Mouse (Mus musculus) embryonic facial prominence, embryonic 15.5 days (tissue): Measurements from ENCODE around the gene Gm12394. TPM values are rescaled to one million over a fixed set of nuclear protein-coding genes. Genes with fewer than 3 reads are reported as not detected.
"Not testable (repeated sequence)": the region's sequence is repeated elsewhere in the genome, so short reads cannot be mapped to it uniquely, and the experiment has no call there.

ENCODE experiments used
- ATAC-seq: fragments of 200-750 bp; cut with Nextera tagmentation; 2 replicates; pipeline ENCODE4 v1.8.0; 2017; ENCODE audit warnings: low read depth, moderate TSS enrichment; ENCODE audit not compliant: insufficient number of reproducible peaks, low FRiP score, low TSS enrichment
- H3K27ac ChIP-seq: fragments of 300-500 bp; sonication (generic); replicated peaks from 2 replicates; pipeline ENCODE4 v1.5.1; 2015; ENCODE audit warnings: mild to moderate bottlenecking, inconsistent platforms
- H3K27me3 ChIP-seq: fragments of 300-500 bp; sonication (generic); 2 replicates; pipeline ENCODE4 v1.6.1; 2015; ENCODE audit warnings: inconsistent platforms
- H3K36me3 ChIP-seq: fragments of 300-500 bp; sonication (generic); 2 replicates; pipeline ENCODE4 v1.6.1; 2015; ENCODE audit warnings: mild to moderate bottlenecking, inconsistent platforms
- H3K4me1 ChIP-seq: fragments of 300-500 bp; sonication (generic); 2 replicates; pipeline ENCODE4 v1.6.1; 2015; ENCODE audit warnings: inconsistent platforms
- H3K4me2 ChIP-seq: fragments of 300-500 bp; sonication (generic); replicated peaks from 2 replicates; pipeline ENCODE4 v1.6.1; 2015; ENCODE audit warnings: mild to moderate bottlenecking, inconsistent platforms
- H3K4me3 ChIP-seq: fragments of 300-500 bp; sonication (generic); replicated peaks from 2 replicates; pipeline ENCODE4 v1.5.1; 2015; ENCODE audit warnings: mild to moderate bottlenecking, inconsistent platforms
- H3K9ac ChIP-seq: fragments of 300-500 bp; sonication (generic); 2 replicates; pipeline ENCODE4 v1.6.1; 2015; ENCODE audit warnings: inconsistent platforms
- H3K9me3 ChIP-seq: fragments of 300-500 bp; sonication (generic); replicated peaks from 2 replicates; pipeline ENCODE4 v1.6.1; 2016; ENCODE audit warnings: inconsistent platforms
- WGBS: fragments of 180-500 bp; shearing (Covaris S2); methylation state at CpG from one replicate; pipeline ENCODE4 v1.1.7; 2015; 5-methylcytosine and 5-hydroxymethylcytosine counted together
- polyA plus RNA-seq: library from polyadenylated mRNA; unstranded; fragments of >200 nt; fragmentation: Nextera tagmentation; extraction: Ambion mirVana; gene quantifications from 2 replicates; pipeline ENCODE4 v1.2.1, GENCODE M21; 2015

Gene Gm12394
- 0.08 and 0.11 TPM in 2 replicates for polyA plus RNA-seq

DNA sequence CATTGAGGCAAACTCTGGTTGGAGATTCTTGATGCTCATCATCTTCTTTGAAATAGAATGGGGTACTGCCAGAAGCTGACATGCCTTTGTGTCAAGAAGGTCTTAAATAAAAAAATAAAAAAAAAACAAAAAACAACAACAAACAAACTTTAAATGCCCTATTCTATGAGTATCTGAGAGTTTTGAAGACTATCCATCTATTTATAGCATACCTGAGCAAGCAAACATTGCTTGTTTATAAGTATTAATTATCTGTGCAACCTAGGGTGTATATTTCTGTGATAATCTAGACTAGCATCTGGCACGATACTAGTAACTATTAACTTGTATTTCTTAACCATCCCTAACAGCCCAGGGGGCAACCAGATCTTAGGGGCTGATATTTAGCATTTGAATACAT lies at the start of gene Gm12394:
TSS of gene Gm12394 (minus strand) at position 101 of the 400 bp plus-strand sequence.
- H3K27me3 ChIP-seq, H3K9ac ChIP-seq, H3K4me1 ChIP-seq, H3K36me3 ChIP-seq, ATAC-seq, H3K4me2 ChIP-seq, H3K27ac ChIP-seq, H3K9me3 ChIP-seq, H3K4me3 ChIP-seq: not testable (repeated sequence)
- WGBS = 64% methylated on average over 1 of the region's 1 CpGs

DNA sequence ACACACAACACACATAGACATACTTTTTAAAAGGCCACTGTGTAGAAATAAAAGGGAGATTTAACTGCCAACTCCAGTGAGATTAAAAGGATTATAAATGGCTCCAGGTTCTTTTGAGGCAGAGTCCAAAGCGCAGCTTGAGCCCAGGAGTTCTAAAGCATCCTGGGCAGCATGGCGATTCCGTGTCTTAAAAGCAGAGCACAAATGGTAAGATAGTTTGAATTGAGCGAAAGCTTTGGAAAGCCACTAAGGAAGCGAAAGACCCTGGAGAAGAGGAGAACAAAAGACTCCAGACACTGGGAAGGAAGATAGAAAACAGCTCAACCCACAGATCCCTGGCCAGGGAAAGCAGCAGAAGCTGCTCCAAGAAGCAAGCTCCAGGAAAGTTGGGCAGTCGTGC lies 48.4 kb upstream of the Gm12394 start:
- H3K9ac ChIP-seq = no peak overlapping the region
- H3K4me1 ChIP-seq = no peaks in the 10 kb centered on the region
- no peaks in the 10 kb centered on the region for H3K36me3 ChIP-seq
- no peaks in the 10 kb centered on the region for H3K27me3 ChIP-seq
- ATAC-seq = no peak
- 72% methylated on average over 6 of the region's 6 CpGs for WGBS
- H3K4me2 ChIP-seq = no peak overlapping the region
- no peak overlapping the region for H3K27ac ChIP-seq
- no peaks in the 10 kb centered on the region for H3K9me3 ChIP-seq
- H3K4me3 ChIP-seq = no peak overlapping the region

DNA sequence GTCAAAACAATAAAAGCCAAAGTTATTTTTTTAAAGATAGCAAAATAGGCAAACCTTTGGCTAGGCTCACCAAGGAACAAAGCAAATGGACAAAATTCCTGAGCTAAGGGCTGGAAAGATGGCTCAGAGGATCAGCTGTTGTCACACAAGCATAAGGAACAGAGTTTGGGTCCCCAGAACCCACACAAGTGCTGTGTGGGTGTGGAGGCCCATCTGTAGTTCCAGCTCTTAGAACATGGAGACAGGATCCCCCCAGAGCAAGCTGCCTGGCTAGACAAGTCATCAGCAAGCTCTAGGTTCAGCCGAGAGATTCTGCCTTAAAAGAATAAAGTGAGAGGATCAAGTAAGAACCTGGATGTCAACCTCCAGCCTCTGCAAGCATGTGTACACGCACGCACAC lies 48.0 kb upstream of the Gm12394 start:
- Histone ChIP-seq H3K36me3 (no peaks in the 10 kb centered on the region), H3K27ac (no peak overlapping the region), H3K4me3 (no peak overlapping the region), H3K4me2 (no peak overlapping the region), H3K4me1 (no peaks in the 10 kb centered on the region), H3K9me3 (no peaks in the 10 kb centered on the region), H3K27me3 (no peaks in the 10 kb centered on the region), H3K9ac (no peak overlapping the region)
- ATAC-seq = no peak
- 87% methylated on average over 3 of the region's 3 CpGs for WGBS

DNA sequence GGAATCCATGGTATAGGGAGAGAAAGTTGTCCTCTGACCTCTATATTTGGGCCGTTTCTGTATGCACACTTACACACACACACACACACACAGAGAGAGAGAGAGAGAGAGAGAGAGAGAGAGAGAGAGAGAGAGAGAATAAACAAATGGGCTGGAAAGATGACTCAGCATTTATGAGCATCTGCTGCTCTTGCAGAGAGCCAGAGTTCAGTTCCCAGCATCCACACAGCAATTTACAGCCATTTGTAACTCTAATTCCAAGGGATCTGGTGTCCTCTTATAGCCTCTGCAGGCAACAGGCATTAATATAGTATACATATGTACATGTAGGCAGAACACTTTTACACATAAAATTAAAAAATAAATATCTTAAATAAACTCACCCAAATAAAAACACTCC lies 47.4 kb upstream of the Gm12394 start:
- Histone ChIP-seq H3K4me1 (no peaks in the 10 kb centered on the region), H3K4me3 (no peak overlapping the region), H3K9me3 (no peaks in the 10 kb centered on the region), H3K9ac (no peak overlapping the region), H3K4me2 (no peak overlapping the region), H3K27me3 (no peaks in the 10 kb centered on the region), H3K27ac (no peak overlapping the region), H3K36me3 (no peaks in the 10 kb centered on the region)
- WGBS = 79% methylated on average over 1 of the region's 1 CpGs
- no peak for ATAC-seq

DNA sequence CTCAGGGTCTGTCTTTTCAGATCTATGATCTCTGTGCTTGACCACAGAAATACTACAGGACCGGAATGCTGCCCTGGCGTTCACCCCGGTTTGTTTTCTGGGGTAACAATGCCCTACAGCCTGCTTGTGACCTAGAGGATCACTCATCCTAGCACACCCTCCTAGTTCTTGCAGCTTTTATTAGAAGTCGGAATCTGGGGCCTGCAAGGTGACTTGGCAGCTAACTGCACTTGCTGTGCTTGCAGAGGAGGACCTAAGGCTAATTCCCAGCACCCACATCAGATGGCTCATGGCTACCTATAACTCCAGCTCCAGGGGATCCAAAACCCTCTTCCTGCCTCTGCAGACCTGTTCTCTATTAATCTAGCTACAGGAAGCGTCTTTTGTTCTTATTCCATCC lies 46.2 kb upstream of the Gm12394 start:
- Histone ChIP-seq H3K9me3 (no peaks in the 10 kb centered on the region), H3K27me3 (no peaks in the 10 kb centered on the region), H3K27ac (no peak overlapping the region), H3K4me3 (no peak overlapping the region), H3K4me2 (no peak overlapping the region), H3K36me3 (no peaks in the 10 kb centered on the region), H3K4me1 (no peaks in the 10 kb centered on the region), H3K9ac (no peak overlapping the region)
- ATAC-seq = no peak
- 85% methylated on average over 5 of the region's 5 CpGs for WGBS

DNA sequence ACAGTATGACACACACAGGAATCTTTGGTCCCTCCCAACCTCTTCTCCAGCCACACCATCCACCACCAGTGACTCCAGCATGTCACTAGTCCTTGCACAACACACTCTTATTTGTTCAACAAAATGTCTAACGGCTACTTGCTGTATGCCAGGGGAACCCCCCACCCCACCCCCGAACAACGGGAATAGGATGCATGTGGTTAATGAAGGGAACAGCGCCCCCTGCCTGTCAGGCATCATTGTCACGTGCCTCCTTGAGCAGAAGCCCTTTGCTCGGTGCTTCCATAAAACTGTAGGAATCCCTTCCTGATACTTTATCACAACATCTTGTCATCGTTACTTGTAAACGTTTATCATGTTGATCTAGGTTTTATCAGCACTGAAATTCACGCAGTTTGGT lies 45.6 kb upstream of the Gm12394 start:
- Histone ChIP-seq H3K36me3 (no peaks in the 10 kb centered on the region), H3K27me3 (no peaks in the 10 kb centered on the region), H3K4me3 (no peak overlapping the region), H3K4me2 (no peak overlapping the region), H3K9ac (no peak overlapping the region), H3K9me3 (no peaks in the 10 kb centered on the region), H3K4me1 (no peaks in the 10 kb centered on the region), H3K27ac (no peak overlapping the region)
- 52% methylated on average over 9 of the region's 9 CpGs for WGBS
- ATAC-seq = no peak

DNA sequence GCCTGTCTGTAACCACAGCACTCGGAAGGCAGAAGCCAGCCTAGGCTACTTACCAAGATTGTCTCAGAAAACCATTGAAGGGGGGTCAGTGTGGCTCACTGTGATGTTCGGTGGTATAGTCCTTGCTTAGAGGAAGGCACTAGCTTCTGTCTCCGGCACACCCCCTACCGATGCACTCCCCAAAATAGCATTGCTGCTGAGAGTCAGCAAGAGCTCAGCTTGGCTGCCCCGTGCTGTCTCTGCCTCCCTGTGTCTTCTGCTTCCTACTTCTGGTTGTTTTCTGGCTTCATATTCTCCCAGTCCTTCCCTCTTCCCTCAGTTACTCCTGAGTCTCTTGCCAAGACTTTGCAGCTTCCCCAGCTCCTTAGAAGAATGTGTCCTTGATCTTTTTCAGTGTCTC lies 44.3 kb upstream of the Gm12394 start:
- H3K36me3 ChIP-seq = no peaks in the 10 kb centered on the region
- WGBS = 54% methylated on average over 5 of the region's 5 CpGs
- H3K27me3 ChIP-seq = no peaks in the 10 kb centered on the region

DNA sequence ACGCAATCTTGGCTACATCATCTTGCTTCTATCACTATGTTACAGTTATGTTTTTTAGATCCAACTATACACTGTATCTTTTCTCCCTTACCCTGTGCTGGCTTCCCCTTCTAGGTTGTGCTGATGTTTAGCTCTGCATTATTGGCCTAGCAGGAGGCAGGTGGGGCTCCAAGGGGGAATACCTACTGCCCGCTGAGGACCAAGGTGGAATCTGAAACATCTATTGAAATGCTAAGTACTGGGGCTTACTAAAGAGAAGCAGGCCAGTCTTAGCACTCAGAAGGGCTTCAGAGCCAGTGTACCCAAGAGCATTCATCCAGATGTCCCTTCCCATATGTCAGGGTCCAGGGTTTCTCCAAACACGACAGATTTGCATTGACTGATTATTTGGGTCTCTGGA lies 42.3 kb upstream of the Gm12394 start:
- H3K27ac ChIP-seq = no peak overlapping the region
- H3K4me3 ChIP-seq = no peak overlapping the region
- no peaks in the 10 kb centered on the region for H3K27me3 ChIP-seq
- ATAC-seq = no peak
- 36% methylated on average over 3 of the region's 3 CpGs for WGBS
- no peaks in the 10 kb centered on the region for H3K4me1 ChIP-seq
- no peaks in the 10 kb centered on the region for H3K36me3 ChIP-seq
- H3K9ac ChIP-seq = no peak overlapping the region
- H3K4me2 ChIP-seq = no peak overlapping the region
- H3K9me3 ChIP-seq = no peaks in the 10 kb centered on the region

More for the DNA sequence above, 44.3 kb upstream of the Gm12394 start:
- H3K9me3 ChIP-seq = no peaks in the 10 kb centered on the region
- H3K4me3 ChIP-seq = no peak overlapping the region
- no peak overlapping the region for H3K4me2 ChIP-seq
- no peak for ATAC-seq
- H3K4me1 ChIP-seq = no peaks in the 10 kb centered on the region
- H3K9ac ChIP-seq = no peak overlapping the region
- H3K27ac ChIP-seq = no peak overlapping the region

DNA sequence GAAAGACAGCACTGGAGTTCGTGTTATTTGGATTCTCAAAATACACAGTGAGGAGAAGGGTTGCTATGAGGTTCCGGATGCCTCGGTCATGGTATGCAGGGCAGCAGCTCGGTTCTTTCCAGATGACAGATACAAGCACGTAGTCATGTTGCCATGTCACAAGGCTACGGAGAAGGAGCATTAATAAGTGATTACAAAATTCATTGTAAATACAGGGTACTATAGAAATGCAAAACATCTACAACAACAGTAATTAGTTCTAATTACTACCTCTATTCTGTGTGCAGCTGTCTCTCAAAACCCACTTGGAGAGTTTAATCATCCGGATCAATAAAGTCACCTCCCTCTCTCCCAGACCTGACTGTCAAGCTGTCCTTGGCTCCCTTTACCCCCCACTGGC lies 38.5 kb upstream of the Gm12394 start:
- Histone ChIP-seq H3K36me3 (no peaks in the 10 kb centered on the region), H3K4me3 (no peak overlapping the region), H3K27ac (no peak overlapping the region), H3K27me3 (no peaks in the 10 kb centered on the region), H3K4me2 (no peak overlapping the region), H3K9ac (no peak overlapping the region), H3K4me1 (no peaks in the 10 kb centered on the region), H3K9me3 (no peaks in the 10 kb centered on the region)
- 64% methylated on average over 7 of the region's 7 CpGs for WGBS
- no peak for ATAC-seq

DNA sequence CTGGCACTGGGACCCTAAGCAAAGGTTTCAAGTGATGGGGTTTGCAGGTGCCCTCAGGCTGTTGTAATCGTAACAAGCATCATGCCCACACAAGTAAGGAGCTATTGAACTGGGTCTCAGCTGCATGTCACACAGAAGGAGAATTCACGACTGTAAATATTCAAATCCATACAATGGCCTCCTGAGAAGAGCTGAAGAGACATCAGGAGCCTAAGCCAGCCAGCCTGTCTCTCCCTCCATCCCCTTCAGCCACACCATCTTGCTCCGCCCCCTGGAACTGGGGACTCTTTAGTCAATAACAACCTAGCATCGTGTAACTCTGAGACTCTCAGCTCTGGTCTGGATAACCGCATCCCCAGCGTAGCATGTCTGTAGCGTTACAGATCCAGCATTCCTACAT lies 34.6 kb upstream of the Gm12394 start:
- Histone ChIP-seq H3K4me2 (no peak overlapping the region), H3K27ac (no peak overlapping the region), H3K36me3 (no peaks in the 10 kb centered on the region), H3K4me1 (no peaks in the 10 kb centered on the region), H3K4me3 (no peak overlapping the region), H3K27me3 (no peaks in the 10 kb centered on the region), H3K9ac (no peak overlapping the region), H3K9me3 (no peaks in the 10 kb centered on the region)
- no peak for ATAC-seq
- WGBS = 52% methylated on average over 7 of the region's 7 CpGs

DNA sequence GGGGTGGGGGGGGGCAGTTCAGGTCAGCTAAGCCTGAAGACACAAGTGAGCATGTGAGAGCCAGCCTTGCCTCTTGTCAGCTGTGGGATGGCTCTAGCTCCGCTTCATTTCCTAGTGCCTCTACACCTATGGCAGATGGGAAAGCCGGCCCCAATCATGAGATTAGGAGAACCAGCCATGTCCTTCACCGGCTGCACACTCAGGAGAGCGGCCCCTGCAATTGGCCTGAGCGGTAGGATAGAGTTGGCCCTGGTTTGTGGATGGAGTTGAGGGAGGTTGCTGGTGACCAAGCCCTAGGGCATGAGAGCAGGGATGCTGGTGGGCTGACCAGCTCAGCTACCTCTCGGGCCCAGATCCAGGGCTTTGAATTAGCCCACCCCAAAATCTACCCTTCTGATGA lies 32.2 kb upstream of the Gm12394 start:
- Histone ChIP-seq H3K27ac (no peak overlapping the region), H3K4me1 (no peaks in the 10 kb centered on the region), H3K9me3 (no peaks in the 10 kb centered on the region), H3K9ac (no peak overlapping the region), H3K27me3 (no peaks in the 10 kb centered on the region), H3K36me3 (no peaks in the 10 kb centered on the region), H3K4me2 (no peak overlapping the region), H3K4me3 (no peak overlapping the region)
- no peak for ATAC-seq
- WGBS = 91% methylated on average over 6 of the region's 6 CpGs

DNA sequence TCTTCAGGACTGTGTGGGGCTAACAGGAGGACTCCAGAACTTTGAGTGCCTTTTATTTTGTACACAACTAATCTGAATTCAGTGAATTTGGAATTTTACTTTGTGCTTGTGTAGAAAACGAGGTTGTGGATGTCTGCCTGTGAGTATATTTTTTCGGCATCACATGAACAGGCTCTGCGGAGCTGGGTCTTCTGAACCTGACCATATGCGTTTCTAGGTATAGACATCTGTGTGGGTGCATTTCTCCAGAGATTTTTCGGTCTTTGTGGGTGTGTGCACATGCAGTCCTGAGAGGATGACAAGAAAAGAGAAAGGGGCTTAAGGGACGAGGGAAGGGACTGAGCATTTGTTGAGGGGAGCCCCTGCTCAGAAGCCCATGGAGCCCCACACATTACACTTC lies 30.4 kb upstream of the Gm12394 start:
- H3K9ac ChIP-seq = no peak overlapping the region
- H3K36me3 ChIP-seq = no peaks in the 10 kb centered on the region
- 89% methylated on average over 6 of the region's 6 CpGs for WGBS
- H3K27ac ChIP-seq = no peak overlapping the region
- H3K4me3 ChIP-seq = no peak overlapping the region
- H3K27me3 ChIP-seq = no peaks in the 10 kb centered on the region
- H3K4me1 ChIP-seq = no peaks in the 10 kb centered on the region
- H3K9me3 ChIP-seq = no peaks in the 10 kb centered on the region
- H3K4me2 ChIP-seq = no peak overlapping the region
- no peak for ATAC-seq

DNA sequence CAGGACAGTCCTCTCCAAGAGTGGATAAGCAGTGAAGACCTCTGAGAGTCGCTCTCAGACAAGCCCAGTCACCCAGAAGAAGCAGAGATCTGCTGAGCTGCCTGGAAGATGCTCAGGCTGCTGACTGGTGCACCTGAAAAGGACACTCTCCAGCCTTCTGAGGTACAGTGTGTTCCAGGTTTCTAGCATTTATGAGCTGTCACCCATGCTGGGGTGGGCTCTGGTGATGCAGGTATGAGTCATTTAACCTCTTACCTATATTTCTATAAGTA lies 24.0 kb upstream of the Gm12394 start:
- H3K4me2 ChIP-seq = no peak overlapping the region
- whole genome bisulfite sequencing = 38% methylated on average over 1 of the region's 1 CpGs
- no peak for ATAC-seq
- no peaks in the 10 kb centered on the region for H3K9me3 ChIP-seq
- H3K36me3 ChIP-seq = no peaks in the 10 kb centered on the region
- no peak overlapping the region for H3K4me3 ChIP-seq
- no peaks in the 10 kb centered on the region for H3K27me3 ChIP-seq
- no peak overlapping the region for H3K27ac ChIP-seq
- H3K9ac ChIP-seq = no peak overlapping the region
- no peaks in the 10 kb centered on the region for H3K4me1 ChIP-seq
